Mouse (Mus musculus): ENCODE measurements around the gene Ckmt2.

The Ckmt2 gene

GRCm38 (mm10) chr13:91868577-91868976 lies 8.1 kb downstream of the Ckmt2 start:
- DNase-seq: no peak

GRCm38 (mm10) chr13:91858835-91859234 lies 17.9 kb downstream of the Ckmt2 start:
- no peak for DNase-seq

GRCm38 (mm10) chr13:91857427-91857826 lies 19.3 kb downstream of the Ckmt2 start:
- no peak for DNase-seq

GRCm38 (mm10) chr13:91854412-91854811 lies 22.3 kb downstream of the Ckmt2 start:
- DNase-seq: no peak

GRCm38 (mm10) chr13:91827876-91828275 lies 48.8 kb downstream of the Ckmt2 start:
- no peak for DNase-seq

- no peak for DNase-seq
These were observed 50.6 kb downstream of the Ckmt2 start for GRCm38 (mm10) chr13:91826066-91826465.

- DNase-seq: no peak
These were observed 51.7 kb downstream of the Ckmt2 start for GRCm38 (mm10) chr13:91824845-91825550.

GRCm38 (mm10) chr13:91823735-91824134 lies 53.0 kb downstream of the Ckmt2 start:
- DNase-seq: no peak

GRCm38 (mm10) chr13:91814670-91815069 lies 62.0 kb downstream of the Ckmt2 start:
- no peak for DNase-seq

GRCm38 (mm10) chr13:91809476-91809875 lies 67.2 kb downstream of the Ckmt2 start:
- no peak for DNase-seq

- DNase-seq: no peak
These were observed 68.7 kb downstream of the Ckmt2 start for GRCm38 (mm10) chr13:91807874-91808575.

GRCm38 (mm10) chr13:91807155-91807839 lies 69.4 kb downstream of the Ckmt2 start, which contains the start of gene Zcchc9:
TSS of gene Zcchc9 (minus strand) at chr13:91807705.
- DNase-seq: peak; percentile 93
